Mouse (Mus musculus) brain, embryonic 14.5 days (tissue): Measurements from ENCODE around the gene 1700011L22Rik.

Experiments
- CTCF ChIP-seq: fragments of 200-500 bp; IDR thresholded peaks from 2 replicates; pipeline ENCODE4 v1.5.1; 2012; ENCODE audit warnings: inconsistent platforms, mild to moderate bottlenecking, moderate library complexity, borderline replicate concordance; ENCODE audit not compliant: insufficient read depth, insufficient read length; ENCODE audit errors: extremely low read depth
- POLR2A ChIP-seq: fragments of 200-500 bp; IDR thresholded peaks from 2 replicates; pipeline ENCODE4 v1.6.1; 2012; ENCODE audit warnings: mild to moderate bottlenecking, inconsistent platforms, borderline replicate concordance; ENCODE audit not compliant: poor library complexity, insufficient read depth, insufficient read length, severe bottlenecking; ENCODE audit errors: extremely low read depth

DNA sequence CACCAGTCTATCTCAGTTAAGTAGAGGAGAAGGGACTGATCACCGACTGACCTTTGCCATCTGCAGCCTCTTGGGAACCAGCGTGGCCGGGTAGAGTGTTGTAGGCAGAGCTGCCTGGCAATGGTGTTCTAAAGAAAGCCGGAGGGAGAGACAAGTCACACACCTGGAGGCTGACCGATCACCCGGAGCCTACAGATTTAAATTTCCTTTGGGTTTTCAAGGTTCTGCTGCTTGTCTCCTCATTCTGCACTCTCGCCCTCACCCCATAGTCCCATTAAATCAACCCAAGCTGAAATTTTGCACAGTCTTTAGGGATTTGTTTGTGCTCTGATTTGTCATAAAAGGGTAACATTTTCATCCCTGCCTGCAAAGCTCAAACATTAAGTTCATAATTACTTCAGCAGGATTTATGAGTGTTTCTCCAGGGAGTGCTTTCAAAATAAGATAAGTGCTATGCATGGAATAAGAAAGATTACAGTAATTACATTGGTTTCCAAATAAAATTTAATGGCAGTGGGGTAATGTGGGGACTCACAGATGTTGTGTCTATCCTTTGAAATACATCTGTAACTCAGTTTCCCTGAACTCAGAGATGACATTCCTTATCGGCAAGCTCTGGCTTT is 19.0 kb downstream of the 1700011L22Rik start:
- TF ChIP-seq CTCF (no peak), POLR2A (no peak)
